9 mouse cellular contexts compared by ENCODE assay signal in the genomic region with DNA sequence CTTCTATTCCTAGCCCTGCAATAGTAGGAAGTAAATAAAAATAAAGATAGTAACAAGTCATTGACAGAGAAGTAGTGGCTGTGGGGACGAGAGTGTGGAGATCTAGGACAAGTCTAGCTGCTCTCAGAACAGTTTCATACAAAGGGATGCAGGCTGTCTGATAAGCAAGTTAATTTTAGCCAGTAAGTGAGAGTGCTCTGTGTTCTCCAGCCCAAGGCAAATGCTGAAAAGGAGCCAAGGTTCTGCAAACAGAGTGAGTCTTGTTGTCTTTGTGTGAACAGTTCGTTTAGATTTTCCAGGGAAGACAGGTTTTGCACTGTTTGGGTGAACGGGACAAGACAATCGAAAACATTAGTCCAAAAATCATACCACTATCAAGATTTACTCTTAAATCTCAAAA. TPM values are rescaled to one million over a fixed set of nuclear protein-coding genes. Genes with fewer than 3 reads are reported as not detected.
DNase-seq lines count a peak whose midpoint lies in the region; ATAC-seq and TF ChIP-seq lines count a peak whose summit lies in the region.
"Had no signal": no experiment of that assay in that cellular context is flagged by ENCODE, and none has a peak within 500 bp of the region (broad histone marks: within the 10 kb centered on the region; RNA-seq: fewer than 3 reads in every experiment).

No protein-coding gene starts in this region.

- no peaks in the 10 kb centered on the region for H3K9me3 ChIP-seq in hindbrain, embryonic 15.5 days
- H3K9me3 ChIP-seq in hindbrain, embryonic 13.5 days = no peaks in the 10 kb centered on the region

- no peak overlapping the region for H3K9ac ChIP-seq in hindbrain, embryonic 15.5 days
- H3K9ac ChIP-seq in hindbrain, embryonic 13.5 days = no peak overlapping the region
- H3K9ac ChIP-seq in heart, adult 2 months (ENCODE audit: low read depth, low read length) = no peak overlapping the region

- ATAC-seq in hindbrain, embryonic 15.5 days (ENCODE audit: low FRiP score, low read depth) = 0 out of 2 replicates have a peak, but pooled peaks have one; percentile 56
- no peak for ATAC-seq in hindbrain, embryonic 13.5 days (ENCODE audit: low FRiP score)

- intact Hi-C loops in heart, adult 2 months (cut with DNase I) = no loop called here
- intact Hi-C loops in gastrocnemius, adult 2 months (cut with DNase I) = no loop called here

- no peaks in the 10 kb centered on the region for H3K79me2 ChIP-seq in heart, adult 2 months (replicated peaks; ENCODE audit: control insufficient read depth, insufficient read depth, low read length)

- TF ChIP-seq CTCF in heart, adult 2 months (IDR thresholded peaks at IDR 0.05) = no peak
- TF ChIP-seq CTCF in gastrocnemius, adult 2 months (IDR thresholded peaks at IDR 0.05) = no peak

- H3K4me2 ChIP-seq in hindbrain, embryonic 15.5 days = no peak overlapping the region
- no peak overlapping the region for H3K4me2 ChIP-seq in hindbrain, embryonic 13.5 days

- no peaks in the 10 kb centered on the region for H3K27me3 ChIP-seq in hindbrain, embryonic 15.5 days
- no peaks in the 10 kb centered on the region for H3K27me3 ChIP-seq in hindbrain, embryonic 13.5 days
- no peaks in the 10 kb centered on the region for H3K27me3 ChIP-seq in heart, adult 2 months (ENCODE audit: control insufficient read depth, insufficient read depth, low read length)

- DNase-seq in brain, adult 2 months (ENCODE audit: low read depth, low spot score) = peak; percentile 92
- DNase-seq in heart, adult 2 months = peak in 1 of 2 experiments; percentile 27
- peak; percentile 79 for DNase-seq in layer of hippocampus, adult 9-11 months
- no peak for DNase-seq in ovary, postnatal 36 days (ENCODE audit: low spot score)
- DNase-seq in gastrocnemius, adult 2 months = no peak
- no peak for DNase-seq in gastrocnemius, adult 18-20 months (ENCODE audit: low spot score)
- DNase-seq: thymus, postnatal 14 days had no signal

- peaks cover 7% of the 10 kb centered on the region; the same call in 1 of the 2 replicates for H3K4me1 ChIP-seq in hindbrain, embryonic 15.5 days (replicated peaks)
- H3K4me1 ChIP-seq in hindbrain, embryonic 13.5 days (replicated peaks) = no peaks in the 10 kb centered on the region
- no peaks in the 10 kb centered on the region; the same call in 1 of the 2 replicates for H3K4me1 ChIP-seq in heart, adult 2 months (ENCODE audit: control insufficient read depth, insufficient read depth, low read length)

- no peak overlapping the region for H3K4me3 ChIP-seq in hindbrain, embryonic 15.5 days
- no peak overlapping the region for H3K4me3 ChIP-seq in hindbrain, embryonic 13.5 days
- H3K4me3 ChIP-seq in heart, adult 2 months = no peak overlapping the region
- no peak overlapping the region for H3K4me3 ChIP-seq in gastrocnemius, adult 2 months

- peak overlapping the region; percentile 48; the same call in 1 of the 2 replicates for H3K27ac ChIP-seq in hindbrain, embryonic 15.5 days (replicated peaks)
- no peak overlapping the region for H3K27ac ChIP-seq in hindbrain, embryonic 13.5 days
- peak overlapping the region; percentile 10; the same call in 1 of the 2 replicates for H3K27ac ChIP-seq in heart, adult 2 months
- no peak overlapping the region for H3K27ac ChIP-seq in gastrocnemius, adult 2 months

- no peaks in the 10 kb centered on the region for H3K36me3 ChIP-seq in hindbrain, embryonic 15.5 days
- H3K36me3 ChIP-seq in hindbrain, embryonic 13.5 days = no peaks in the 10 kb centered on the region
- no peaks in the 10 kb centered on the region for H3K36me3 ChIP-seq in heart, adult 2 months (ENCODE audit: control insufficient read depth, insufficient read depth, low read length)

- no peak for TF ChIP-seq EP300 in heart, adult 2 months (IDR thresholded peaks at IDR 0.05; ENCODE audit: insufficient read depth, low read depth, low read length)

- TF ChIP-seq POLR2A in heart, adult 2 months (IDR thresholded peaks at IDR 0.05; ENCODE audit: insufficient read depth, low read depth, low read length) = no peak

- 67% methylated on average over 4 of the region's 4 CpGs for WGBS in hindbrain, embryonic 15.5 days
- 75% methylated on average over 4 of the region's 4 CpGs for WGBS in hindbrain, embryonic 13.5 days
- WGBS in heart, adult 2 months = 15% methylated on average over 4 of the region's 4 CpGs

RNA-seq across cellular contexts. Expression of gene Alcam, which starts 25.4 kb away (rescaled TPM):
- polyA plus RNA-seq in hindbrain, embryonic 15.5 days (2015; fragmentation: Nextera tagmentation; extraction: Ambion mirVana) = 32.9 and 34.2 TPM in 2 replicates
- polyA plus RNA-seq in hindbrain, embryonic 13.5 days (2015; fragmentation: Nextera tagmentation; extraction: Ambion mirVana) = 18.6 and 23.0 TPM in 2 replicates
- total RNA-seq in heart, adult 2 months (2021) = 1 to 10 TPM; 2.4 to 3.5 TPM
- 1.4 and 1.5 TPM in 2 replicates for polyA plus RNA-seq in heart, adult 2 months (2012; rRNA removed)
- under 1 TPM; 0.31 to 0.59 TPM for total RNA-seq in gastrocnemius, adult 2 months (2021)
- total RNA-seq in gastrocnemius, adult 18-20 months (2021) = under 1 TPM; 0.41 to 0.97 TPM

Comparison
In these comparisons a context has a peak if more than half of its experiments do, and no peak if none do; other contexts are left out.
1. H3K27ac ChIP-seq: peak in hindbrain, embryonic 15.5 days (single experiment) and heart, adult 2 months (single experiment); none in hindbrain, embryonic 13.5 days (single experiment) and gastrocnemius, adult 2 months (single experiment).
2. DNase-seq: peak in brain, adult 2 months (single experiment) and layer of hippocampus, adult 9-11 months (single experiment); none in ovary, postnatal 36 days (single experiment), gastrocnemius, adult 2 months (single experiment) and gastrocnemius, adult 18-20 months (single experiment).